Mouse (Mus musculus) spleen, adult 2 months (tissue): ENCODE measurements at regions not wholly inside any gene's neighbourhood (a gene's known extent, or its start where the extent isn't known, plus 50 kb on each side); places are given as distances from the start of the nearest gene placed in this dataset.
A peak's percentile ranks its signal among the peaks of the same experiment; 100 is the strongest.

ENCODE experiments used
- DNase-seq, 2 experiments: peaks; one replicate each; pipeline versions ENCODE4 v3.0.0 to v3.0.0-alpha.2; 2012 to 2021; ENCODE audit warnings: low spot score in 2 of 2, low read depth in 1 of 2
- H3K27ac ChIP-seq: fragments of 200-500 bp; 2 replicates; pipeline ENCODE4 v1.5.1; 2012; ENCODE audit warnings: low read length, inconsistent platforms; ENCODE audit not compliant: insufficient read depth
- H3K27me3 ChIP-seq: fragments of 200-500 bp; 2 replicates; pipeline ENCODE4 v1.6.1; 2012; ENCODE audit warnings: mild to moderate bottlenecking, moderate library complexity, low read length, inconsistent platforms; ENCODE audit not compliant: control insufficient read depth, insufficient read depth
- H3K36me3 ChIP-seq: fragments of 200-500 bp; 2 replicates; pipeline ENCODE4 v1.6.1; 2012; ENCODE audit warnings: mild to moderate bottlenecking, low read length, inconsistent platforms; ENCODE audit not compliant: control insufficient read depth, insufficient read depth
- H3K4me1 ChIP-seq: fragments of 200-500 bp; 2 replicates; pipeline ENCODE4 v1.6.1; 2011; ENCODE audit warnings: inconsistent platforms; ENCODE audit not compliant: control insufficient read depth, insufficient read depth, insufficient read length
- H3K4me3 ChIP-seq: fragments of 200-500 bp; 2 replicates; pipeline ENCODE4 v1.5.1; 2011; ENCODE audit warnings: mild to moderate bottlenecking, inconsistent platforms; ENCODE audit not compliant: insufficient read depth, insufficient read length; ENCODE audit errors: extremely low read depth
- CTCF ChIP-seq: fragments of 200-500 bp; IDR thresholded peaks from 2 replicates; pipeline ENCODE4 v1.5.1; 2011; ENCODE audit warnings: mild to moderate bottlenecking, inconsistent platforms; ENCODE audit not compliant: insufficient read depth, insufficient read length, insufficient replicate concordance; ENCODE audit errors: extremely low read depth
- POLR2A ChIP-seq: fragments of 200-500 bp; IDR thresholded peaks from 2 replicates; pipeline ENCODE4 v1.6.1; 2011; ENCODE audit warnings: low read depth, low read length, inconsistent platforms
- WGBS: fragments of 180-500 bp; shearing (Covaris S2); methylation state at CpG from one replicate; pipeline ENCODE4 v1.1.7; 2018; 5-methylcytosine and 5-hydroxymethylcytosine counted together

DNA sequence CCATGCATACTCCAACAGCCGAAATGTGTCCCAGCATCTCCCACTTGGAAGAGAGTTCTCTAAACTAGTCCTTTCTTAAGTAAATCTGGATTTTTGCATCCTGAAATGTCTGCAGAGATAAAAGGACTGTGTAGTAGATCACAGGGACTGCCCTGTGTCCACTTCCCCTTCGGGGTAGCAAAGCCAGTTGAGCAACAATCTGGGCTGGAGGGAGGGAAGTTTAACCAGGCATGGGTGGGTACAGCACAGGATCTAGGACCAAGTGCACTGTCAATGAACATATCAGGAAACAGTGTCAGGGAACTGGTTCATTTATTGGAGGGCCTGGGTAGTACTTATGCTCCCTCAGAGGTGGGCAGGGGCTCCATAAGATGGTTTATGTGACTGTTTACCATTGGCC is 434.5 kb upstream of the Kif2a start:
- WGBS: 51% methylated on average over 2 of the region's 2 CpGs
- no peak for DNase-seq
- no peak overlapping the region for H3K4me3 ChIP-seq
- H3K27ac ChIP-seq: no peak overlapping the region
- no peaks in the 10 kb centered on the region for H3K4me1 ChIP-seq
- no peaks in the 10 kb centered on the region for H3K36me3 ChIP-seq
- TF ChIP-seq CTCF (no peak), POLR2A (no peak)
- H3K27me3 ChIP-seq: no peaks in the 10 kb centered on the region

DNA sequence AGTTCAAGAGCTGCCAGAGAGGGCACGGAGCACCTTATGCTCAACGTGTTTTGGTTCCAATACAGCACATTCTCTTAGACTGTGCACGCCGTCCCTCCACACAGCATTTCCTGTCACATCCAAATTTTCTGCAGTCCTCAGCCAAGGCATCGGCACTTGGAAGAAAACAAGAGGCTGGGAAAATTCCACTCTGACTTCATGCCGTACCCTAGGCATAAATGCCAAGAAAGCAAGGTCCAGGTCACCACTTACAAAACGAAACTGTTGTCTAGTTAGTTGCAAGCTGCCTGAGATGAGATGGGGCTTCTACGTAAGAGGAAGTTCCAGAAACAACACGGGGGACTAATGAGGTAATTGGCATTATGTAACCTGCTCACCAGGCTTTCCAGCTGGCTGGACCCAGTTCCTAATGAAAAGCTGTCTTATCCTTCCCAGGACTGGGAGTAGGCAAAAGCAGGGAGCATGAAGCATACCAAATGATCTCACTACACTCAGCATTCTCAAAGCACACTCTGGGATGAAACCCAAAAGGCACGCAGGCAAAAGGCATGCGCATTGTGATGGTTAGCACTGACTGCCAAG is 427.8 kb upstream of the Kif2a start:
- Histone ChIP-seq H3K4me3 (peak overlapping the region; percentile 4; the same call in 1 of the 2 replicates), H3K27me3 (no peaks in the 10 kb centered on the region), H3K36me3 (no peaks in the 10 kb centered on the region), H3K4me1 (no peaks in the 10 kb centered on the region), H3K27ac (no peak overlapping the region)
- TF ChIP-seq POLR2A (no peak), CTCF (no peak)
- no peak for DNase-seq
- 38% methylated on average over 11 of the region's 11 CpGs for WGBS

DNA sequence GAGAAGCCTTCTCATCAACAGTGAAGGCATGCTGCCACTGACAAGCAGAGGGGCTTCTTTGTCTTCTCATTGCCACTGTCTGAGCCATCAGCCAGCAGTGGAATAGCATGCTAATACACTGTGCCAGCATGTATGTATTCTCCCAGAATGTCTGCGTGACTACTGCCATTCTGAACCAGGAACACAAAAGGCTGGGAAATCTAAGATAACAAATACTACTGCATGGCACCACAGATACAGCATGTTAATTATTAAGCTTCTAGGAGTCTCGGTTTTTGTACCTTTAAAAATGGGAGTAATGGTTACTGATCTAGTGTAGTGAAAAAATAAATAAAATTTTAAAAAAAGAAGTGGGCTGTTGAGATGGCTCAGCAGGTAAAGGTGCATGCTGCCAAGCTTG is 425.9 kb upstream of the Kif2a start:
- no peak for DNase-seq
- no peak for TF ChIP-seq POLR2A
- no peak for TF ChIP-seq CTCF
- Histone ChIP-seq H3K27ac (no peak overlapping the region), H3K27me3 (no peaks in the 10 kb centered on the region), H3K4me1 (no peaks in the 10 kb centered on the region), H3K4me3 (no peak overlapping the region), H3K36me3 (no peaks in the 10 kb centered on the region)
- 83% methylated on average over 2 of the region's 2 CpGs for WGBS

DNA sequence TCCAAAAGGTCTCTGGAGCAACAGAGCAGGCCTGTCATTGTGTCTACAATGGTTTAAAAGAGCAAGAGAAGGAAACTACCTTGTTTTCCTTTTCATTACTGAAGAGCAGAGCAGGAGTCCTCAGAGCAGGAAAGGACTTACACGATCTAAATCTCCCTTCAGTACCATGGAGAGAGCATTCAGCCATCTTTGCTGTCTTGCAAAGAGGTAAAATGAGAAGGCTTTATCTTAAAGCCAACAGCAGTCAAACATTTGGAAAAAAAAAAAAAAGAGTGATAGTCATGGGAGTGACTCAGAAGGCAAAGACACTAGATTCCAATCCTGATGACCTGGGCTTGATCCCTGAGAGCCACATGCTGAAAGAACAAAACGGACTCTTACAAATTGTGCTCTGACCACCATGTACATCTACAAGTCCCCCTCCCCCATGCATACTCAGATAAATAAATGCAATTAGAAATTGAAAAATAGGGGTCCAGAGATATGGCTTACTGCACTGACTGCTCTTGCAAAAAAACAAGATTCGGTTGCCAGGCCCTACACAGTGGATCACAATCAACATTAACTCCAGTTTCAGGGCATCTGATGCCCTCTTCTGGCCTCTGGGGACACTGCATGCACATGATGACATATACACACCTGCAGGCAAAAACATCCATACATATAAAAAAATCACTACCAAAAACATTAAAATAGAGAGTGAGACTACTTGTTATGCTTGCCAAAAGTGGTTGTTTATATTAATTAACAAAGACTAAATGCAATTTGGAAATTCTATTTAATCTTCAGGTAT is 397.6 kb upstream of the Kif2a start:
- 82% methylated on average over 3 of the region's 3 CpGs for WGBS
- H3K27me3 ChIP-seq: no peaks in the 10 kb centered on the region
- H3K36me3 ChIP-seq: no peaks in the 10 kb centered on the region
- H3K4me1 ChIP-seq: no peaks in the 10 kb centered on the region
- no peak overlapping the region for H3K4me3 ChIP-seq
- TF ChIP-seq POLR2A (no peak), CTCF (no peak)
- DNase-seq: no peak
- H3K27ac ChIP-seq: no peak overlapping the region

DNA sequence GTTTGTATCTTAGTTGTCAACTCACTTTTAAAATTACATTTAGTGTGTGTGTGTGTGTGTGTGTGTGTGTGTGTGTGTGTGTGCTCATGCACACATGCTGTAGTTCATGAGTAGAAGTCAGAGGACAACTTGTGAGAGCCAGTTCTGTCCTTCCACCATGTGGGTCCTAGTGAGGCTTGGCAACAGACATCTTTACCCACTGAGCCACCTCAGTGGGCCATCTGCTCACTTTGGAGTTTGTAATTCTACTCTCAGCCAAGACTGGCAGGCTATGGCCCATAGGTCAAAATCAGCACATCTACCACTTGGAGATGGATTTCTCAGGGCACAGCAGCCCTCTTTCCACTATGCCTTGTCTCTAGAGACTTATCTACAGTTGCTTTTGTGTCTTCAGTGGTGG is 388.3 kb upstream of the Kif2a start:
- H3K27ac ChIP-seq: no peak overlapping the region
- no peak overlapping the region for H3K4me3 ChIP-seq
- H3K4me1 ChIP-seq: no peaks in the 10 kb centered on the region
- TF ChIP-seq CTCF (no peak), POLR2A (no peak)
- no peaks in the 10 kb centered on the region for H3K36me3 ChIP-seq
- no peak for DNase-seq
- H3K27me3 ChIP-seq: no peaks in the 10 kb centered on the region

DNA sequence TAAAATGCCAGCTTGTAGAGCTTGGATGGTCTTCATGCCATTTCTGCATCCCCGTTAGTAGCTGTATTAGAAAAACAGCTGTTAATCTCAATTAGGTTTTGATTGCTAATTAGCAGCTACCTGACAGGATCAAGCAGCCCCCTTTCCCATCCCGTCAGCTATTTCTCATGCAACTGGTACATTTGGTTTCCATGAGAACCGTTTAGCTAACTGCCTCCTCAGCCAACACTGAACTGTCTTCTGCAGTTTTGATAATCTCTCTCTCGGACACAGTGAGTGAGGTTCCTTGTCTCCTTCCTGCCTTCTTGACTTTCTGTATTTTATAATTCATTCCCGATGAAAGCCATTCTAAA is 385.7 kb upstream of the Kif2a start:
- H3K4me3 ChIP-seq: no peak overlapping the region
- no peaks in the 10 kb centered on the region for H3K36me3 ChIP-seq
- 86% methylated on average over 5 of the region's 5 CpGs for WGBS
- DNase-seq: no peak
- H3K27me3 ChIP-seq: no peaks in the 10 kb centered on the region
- H3K4me1 ChIP-seq: no peaks in the 10 kb centered on the region
- no peak for TF ChIP-seq POLR2A
- TF ChIP-seq CTCF: no peak
- no peak overlapping the region for H3K27ac ChIP-seq

DNA sequence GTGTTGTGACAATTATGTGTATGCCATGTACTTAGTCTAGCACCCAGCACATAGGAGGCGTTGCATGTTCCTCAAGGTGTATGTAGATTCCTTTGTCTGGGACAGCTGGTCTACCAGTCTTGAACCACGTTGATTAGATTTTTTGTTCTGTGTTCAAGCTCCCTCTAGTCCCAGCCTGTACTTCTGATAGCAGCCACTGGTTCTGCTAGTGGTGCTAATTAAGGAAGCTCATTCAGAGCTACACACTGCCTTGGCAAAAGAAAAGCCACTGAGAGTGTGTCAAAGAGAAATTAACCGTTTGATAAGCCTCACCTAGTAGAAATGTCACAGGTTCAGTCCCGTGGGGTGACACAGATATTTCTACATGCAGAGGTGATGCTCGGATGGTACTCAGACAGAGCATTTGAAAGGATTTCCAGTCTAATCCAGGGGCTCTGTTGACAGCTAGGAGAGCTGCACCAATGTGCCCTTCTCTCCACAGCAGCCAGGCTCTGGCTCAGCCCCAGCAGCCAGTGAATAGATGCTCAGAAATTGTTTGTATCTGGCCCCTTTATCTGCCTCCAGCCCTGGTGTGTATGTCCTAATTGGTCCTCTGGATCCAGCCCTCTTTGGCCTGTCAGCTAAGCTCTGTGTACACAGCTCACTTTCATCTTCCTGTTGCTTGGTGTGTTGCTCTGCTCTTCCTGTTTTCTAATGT is 385.2 kb upstream of the Kif2a start:
- Histone ChIP-seq H3K4me1 (no peaks in the 10 kb centered on the region), H3K27ac (no peak overlapping the region), H3K36me3 (no peaks in the 10 kb centered on the region), H3K4me3 (no peak overlapping the region), H3K27me3 (no peaks in the 10 kb centered on the region)
- no peak for DNase-seq
- WGBS: 68% methylated on average over 5 of the region's 5 CpGs
- no peak for TF ChIP-seq POLR2A
- no peak for TF ChIP-seq CTCF
